Mouse (Mus musculus) cerebellum, adult 11 months (tissue): ENCODE results near the gene Lin28b.
"Not testable (repeated sequence)": the region's sequence is repeated elsewhere in the genome, so short reads cannot be mapped to it uniquely, and the experiment has no call there.

Experiments
- DNase-seq: peaks from one replicate; pipeline ENCODE4 v3.0.0; 2022

The Lin28b gene

GRCm38 (mm10) chr10:45410624-45411341 is 75.4 kb downstream of the Lin28b start:
- DNase-seq: no peak

- no peak for DNase-seq
Measured at GRCm38 (mm10) chr10:45399702-45400243, 86.4 kb downstream of the Lin28b start.

DNA sequence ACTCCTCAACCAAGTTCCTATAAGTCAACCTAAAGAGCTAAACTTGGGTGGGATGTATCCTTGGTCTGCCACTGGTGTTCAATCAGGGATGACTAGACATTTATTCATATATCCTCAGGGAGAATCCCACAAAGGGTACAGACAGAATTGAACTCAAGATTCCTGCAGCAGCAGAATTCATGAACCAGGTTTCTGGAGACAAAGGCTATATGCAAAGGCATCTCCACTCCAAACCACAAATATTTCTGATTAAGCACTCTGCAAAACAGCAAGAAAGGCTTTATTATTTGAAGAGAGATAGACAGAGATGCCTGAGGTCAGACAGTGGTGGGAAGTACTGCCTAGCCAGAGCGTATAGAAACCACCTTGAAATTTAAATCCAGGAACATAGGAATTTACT is 88.0 kb downstream of the Lin28b start:
- DNase-seq: no peak

DNA sequence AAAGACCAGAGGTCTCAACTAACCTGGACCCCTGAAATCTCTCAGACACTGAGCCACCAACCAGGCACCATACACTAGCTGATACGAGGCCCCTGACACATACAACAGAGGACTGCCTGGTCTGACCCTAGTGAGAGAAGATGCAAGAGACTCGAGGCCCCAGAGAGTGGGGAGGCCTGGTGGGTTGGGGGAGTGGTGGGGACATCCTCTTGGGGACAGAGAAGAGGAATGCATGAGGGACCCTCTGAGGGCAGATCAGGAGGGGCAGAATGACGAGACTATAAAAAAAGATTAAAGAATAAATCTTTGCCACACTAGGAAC is 103.6 kb downstream of the Lin28b start:
- DNase-seq: no peak

DNA sequence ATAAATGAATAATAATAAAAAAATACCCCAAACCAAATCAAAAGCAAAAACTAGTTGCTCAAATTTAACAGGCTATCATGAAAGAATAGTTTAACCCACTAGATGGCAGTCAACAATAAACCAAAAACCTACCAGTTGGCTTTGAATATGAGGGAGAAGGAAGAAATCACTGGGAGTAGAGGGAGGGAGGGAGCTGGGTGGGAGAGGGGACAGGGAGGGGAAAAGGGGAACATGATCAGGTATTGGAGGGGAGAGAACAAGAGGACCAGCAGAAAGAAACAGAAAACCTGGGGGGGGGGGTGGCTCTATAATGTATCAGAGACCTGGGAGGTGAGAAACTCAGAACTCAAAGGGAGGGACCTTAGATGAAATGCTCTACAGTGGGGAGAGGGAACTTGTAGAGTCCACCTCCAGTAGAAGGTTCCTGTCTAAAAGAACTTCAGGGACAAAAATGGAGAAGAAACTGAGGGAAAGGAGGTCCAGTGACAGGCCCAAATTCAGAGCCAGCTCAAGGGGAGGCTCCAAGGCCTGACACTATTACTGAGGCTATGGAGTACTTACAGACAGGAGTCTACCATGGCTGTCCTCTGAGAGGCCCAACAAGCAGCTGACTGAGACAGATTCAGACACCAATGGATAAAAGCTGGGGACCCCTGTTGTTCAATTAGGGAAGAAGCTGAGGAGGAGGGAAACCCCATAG is 104.1 kb downstream of the Lin28b start:
- DNase-seq: no peak

DNA sequence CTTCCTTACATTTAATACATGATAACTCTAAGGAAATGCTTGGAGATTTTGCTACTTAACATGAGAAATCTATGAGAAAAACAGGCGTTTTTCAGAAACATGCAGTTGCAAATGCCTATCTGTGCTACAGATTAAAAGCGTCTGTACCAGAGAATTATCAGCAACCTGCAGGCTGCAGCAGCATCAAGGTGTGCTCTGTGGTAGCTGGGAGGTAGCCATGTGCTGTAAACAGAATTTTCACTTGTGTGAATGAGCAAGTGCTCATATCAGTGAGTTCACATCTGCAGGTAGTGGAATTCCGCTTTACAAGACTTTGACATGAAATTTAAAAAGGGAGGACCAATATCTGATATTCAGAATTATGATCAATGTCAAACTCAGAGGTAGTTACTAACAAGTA is 107.9 kb downstream of the Lin28b start:
- no peak for DNase-seq

GRCm38 (mm10) chr10:45372994-45373692 is 113.1 kb downstream of the Lin28b start:
- peak; percentile 27 for DNase-seq

DNA sequence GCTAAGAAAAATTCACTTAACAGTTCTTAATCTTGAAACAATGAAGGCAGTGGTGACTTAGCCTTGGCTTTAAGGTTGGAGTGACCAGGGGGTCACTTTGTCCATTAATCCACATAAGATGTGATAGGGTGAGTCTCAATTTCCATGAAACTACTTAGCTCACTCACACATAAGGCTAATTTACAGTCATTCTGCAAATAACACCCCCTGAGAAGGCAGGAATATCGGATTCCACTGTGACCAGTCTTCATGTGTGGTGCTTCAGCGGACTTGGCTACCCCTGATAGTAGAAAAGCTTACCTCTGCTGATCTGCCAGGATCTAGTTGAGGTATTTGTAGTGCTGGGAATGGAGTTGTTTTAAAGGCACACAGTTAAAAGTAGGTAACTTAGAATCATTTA is 115.7 kb downstream of the Lin28b start:
- DNase-seq: no peak

DNA sequence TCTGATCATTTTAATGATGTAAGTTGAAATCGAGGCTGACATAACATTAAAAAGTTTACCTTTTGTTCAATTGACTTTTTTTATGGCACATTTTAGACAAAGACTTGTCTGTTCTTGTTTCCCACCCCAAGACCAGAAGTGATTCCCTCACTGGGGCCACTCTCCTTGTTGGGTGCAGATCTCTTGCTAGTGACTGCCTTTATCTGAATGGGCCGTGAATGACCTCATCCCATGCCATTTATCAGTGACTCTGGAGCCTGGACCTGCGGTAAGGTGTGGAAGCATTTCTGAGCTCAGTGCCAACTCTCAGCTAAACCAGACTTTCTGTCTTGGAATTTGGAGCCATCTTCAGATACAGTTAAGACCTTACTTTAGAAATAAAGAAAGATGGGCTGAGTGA is 116.6 kb downstream of the Lin28b start:
- no peak for DNase-seq

DNA sequence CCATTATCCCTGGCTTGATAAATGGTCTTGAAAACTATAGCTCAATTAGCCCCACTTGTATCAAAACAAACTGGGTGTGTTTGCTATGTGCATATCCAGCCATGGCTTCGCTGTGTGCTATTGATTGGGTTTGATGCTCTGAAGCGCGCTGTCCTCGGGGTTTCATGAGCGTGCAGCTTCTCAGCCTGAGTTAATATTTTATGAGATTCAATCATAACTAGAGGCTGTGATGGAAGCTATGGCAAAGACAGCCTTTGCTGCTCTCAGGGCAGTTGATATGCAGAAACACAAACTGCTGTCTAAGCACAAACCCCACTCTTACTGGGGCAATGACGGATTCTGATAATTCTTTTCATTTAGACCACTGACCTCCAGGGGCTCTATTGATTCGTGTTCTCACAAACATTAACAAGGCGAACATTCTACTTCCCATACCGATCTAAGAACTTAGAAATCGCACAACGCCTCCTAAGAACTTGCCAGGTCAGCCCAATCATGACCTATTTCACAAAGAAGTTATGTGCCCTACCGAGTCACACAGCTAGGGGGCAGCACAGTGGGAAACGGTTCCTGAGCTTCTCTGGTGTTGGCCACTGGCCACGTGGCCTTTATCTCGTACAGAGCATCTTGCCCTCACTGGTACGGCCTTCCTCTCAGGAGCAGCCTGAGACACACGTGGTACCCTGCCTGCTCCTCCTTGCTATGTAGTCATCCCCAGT is 119.0 kb downstream of the Lin28b start:
- no peak for DNase-seq

GRCm38 (mm10) chr10:45363396-45363795 is 122.8 kb downstream of the Lin28b start:
- DNase-seq: no peak

- DNase-seq: no peak
Measured at GRCm38 (mm10) chr10:45356091-45356490, 130.1 kb downstream of the Lin28b start.

DNA sequence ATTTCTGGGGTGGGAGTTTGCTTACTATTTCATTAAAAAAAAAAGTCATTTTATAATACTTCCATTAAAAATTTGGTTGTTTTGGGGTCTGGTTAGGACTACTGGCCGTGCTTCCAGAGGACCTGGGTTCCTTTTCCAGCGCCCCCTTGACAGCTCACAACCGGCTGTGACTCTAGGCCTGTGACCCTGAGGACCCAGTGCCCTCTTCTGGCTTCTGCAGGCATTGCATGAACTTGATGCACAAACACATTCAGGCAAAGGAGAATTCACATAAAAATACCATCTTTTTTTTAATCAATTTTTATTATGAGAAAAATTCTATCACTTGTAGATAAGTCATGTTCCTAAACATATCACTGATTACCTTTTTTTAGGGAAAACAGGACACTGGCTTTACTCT is 138.1 kb downstream of the Lin28b start:
- not testable (repeated sequence) for DNase-seq

DNA sequence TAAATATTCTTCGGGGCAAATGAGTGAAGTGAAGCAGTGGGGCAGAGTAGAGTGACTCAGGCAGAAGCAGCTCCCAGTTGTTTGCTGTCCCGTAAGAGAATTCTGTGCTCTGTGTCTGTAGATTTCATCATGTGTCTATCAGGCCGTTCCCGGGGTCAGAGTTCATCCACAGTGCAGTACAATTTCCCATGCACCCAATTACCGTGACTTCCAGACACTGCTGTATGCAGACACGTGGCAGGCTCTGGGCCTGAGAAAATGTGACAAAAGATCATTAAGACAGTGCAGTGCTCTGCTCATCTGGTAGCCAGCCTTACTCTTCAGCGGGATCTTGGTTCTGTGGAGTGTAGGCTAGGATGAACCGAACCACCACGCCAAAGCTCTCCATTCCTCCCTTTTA is 141.0 kb downstream of the Lin28b start:
- no peak for DNase-seq

GRCm38 (mm10) chr10:45344381-45344780 is 141.8 kb downstream of the Lin28b start:
- DNase-seq: no peak

GRCm38 (mm10) chr10:45339106-45339505 is 147.1 kb downstream of the Lin28b start:
- no peak for DNase-seq

DNA sequence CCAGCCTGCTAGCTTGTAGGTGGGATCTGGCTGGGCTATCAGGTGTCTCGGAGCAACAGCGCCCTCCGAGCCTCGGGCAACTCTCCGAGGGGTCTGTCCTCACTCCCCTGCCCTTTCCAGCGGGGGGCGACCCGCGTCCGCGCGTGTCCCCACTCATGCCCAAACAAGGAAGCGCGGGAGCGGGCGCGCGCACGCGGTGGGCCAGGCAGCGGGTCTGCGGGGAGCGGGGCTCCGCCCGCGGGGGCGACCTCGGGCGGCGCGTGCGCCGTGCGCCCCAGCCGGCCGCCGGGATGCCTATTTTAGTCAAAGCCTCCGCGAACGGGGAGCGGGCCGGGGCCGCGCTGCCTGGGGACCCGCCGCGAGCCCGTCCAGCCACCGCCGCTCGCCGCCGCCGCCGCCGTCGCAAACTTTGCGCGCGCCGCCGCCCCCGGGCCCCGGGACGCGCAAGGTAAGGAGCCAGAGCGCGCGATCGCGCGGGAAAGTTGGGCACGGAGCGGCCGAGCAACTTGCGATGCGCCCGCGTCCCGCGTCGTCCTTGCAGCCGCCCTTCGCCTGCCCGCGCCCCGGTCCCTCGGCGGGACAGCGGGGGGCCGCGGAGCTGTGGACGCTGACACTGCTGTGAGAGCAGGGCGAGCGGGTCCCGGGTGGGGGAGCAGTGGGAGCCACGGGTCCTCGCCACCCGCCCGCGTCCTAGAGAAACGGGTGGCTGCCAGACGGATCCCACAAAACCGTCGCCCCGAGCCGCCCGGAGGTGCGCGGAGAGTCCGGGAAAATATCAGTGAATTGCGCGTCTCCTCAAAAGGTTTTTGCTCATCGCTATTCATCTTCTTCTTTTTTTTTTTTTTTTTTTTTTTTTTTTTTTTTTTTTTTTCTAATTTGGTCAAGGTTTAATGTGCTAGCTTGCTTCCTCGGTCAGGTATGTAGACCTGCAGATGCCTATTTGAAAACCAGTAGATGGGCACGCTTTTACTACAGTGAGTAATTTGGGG is 150.5 kb downstream of the Lin28b start, which contains the start of gene Bves:
TSS of gene Bves (plus strand) at position 339 of the 989 bp plus-strand sequence.
- DNase-seq: no peak

DNA sequence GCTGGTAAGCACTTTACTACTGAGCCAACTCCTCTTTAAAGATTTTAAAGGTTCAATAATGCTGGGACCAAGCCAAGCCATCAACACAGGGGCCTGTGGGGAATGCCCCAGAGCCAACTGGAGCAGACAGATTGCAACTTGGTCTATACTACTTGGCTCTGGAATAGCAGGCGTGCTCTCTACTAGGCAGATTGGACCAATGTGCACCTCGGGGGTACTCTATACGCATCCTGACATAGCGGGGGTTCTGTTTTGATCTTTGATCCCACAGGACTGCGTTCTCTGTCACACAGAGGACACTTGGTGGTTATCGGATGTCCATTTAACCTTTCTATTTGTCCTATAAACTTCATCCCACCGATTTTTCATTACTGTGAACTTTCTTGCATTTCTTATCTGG is 151.3 kb downstream of the Lin28b start:
- DNase-seq: no peak

- DNase-seq: no peak
Measured at GRCm38 (mm10) chr10:45328196-45329000, 157.8 kb downstream of the Lin28b start.
